Mouse (Mus musculus) MEL (cell line): ENCODE measurements around the gene Rundc3a. TPM values are rescaled to one million over a fixed set of nuclear protein-coding genes. Genes with fewer than 3 reads are reported as not detected.

ENCODE experiments used
- DNase-seq: peaks from one replicate; pipeline ENCODE4 v3.0.0; 2011; ENCODE audit warnings: low read depth, low spot score
- H3K27ac ChIP-seq: 2 replicates; pipeline ENCODE4 v1.5.1; 2012; ENCODE audit warnings: low read depth, mild to moderate bottlenecking, control low read depth, low read length, moderate library complexity; ENCODE audit not compliant: control insufficient read depth
- H3K27me3 ChIP-seq, 2 experiments: fragments of 150-350 bp in 1 of 2; sonication (generic) in 1 of 2; 2 replicates each; pipeline ENCODE4 v1.6.1; 2012; ENCODE audit warnings: low read length in 2 of 2, mild to moderate bottlenecking in 2 of 2, improper control_type of control experiment in 1 of 2, moderate library complexity in 1 of 2; ENCODE audit not compliant: insufficient read depth in 2 of 2, control insufficient read depth in 1 of 2
- H3K36me3 ChIP-seq, 2 experiments: 2 replicates each; pipeline ENCODE4 v1.6.1; 2012 to 2014; ENCODE audit warnings: low read length in 2 of 2, improper control_type of control experiment in 1 of 2, inconsistent platforms in 1 of 2, mild to moderate bottlenecking in 1 of 2; ENCODE audit not compliant: insufficient read depth in 2 of 2, control insufficient read depth in 1 of 2
- H3K4me1 ChIP-seq, 2 experiments: fragments of 150-350 bp in 1 of 2; sonication (generic) in 1 of 2; 2 replicates each; pipeline ENCODE4 v1.6.1; 2012; ENCODE audit warnings: low read length in 2 of 2, improper control_type of control experiment in 1 of 2, mild to moderate bottlenecking in 1 of 2; ENCODE audit not compliant: insufficient read depth in 2 of 2, control insufficient read depth in 1 of 2
- H3K4me3 ChIP-seq, 2 experiments: fragments of 150-350 bp in 1 of 2; sonication (generic) in 1 of 2; 2 replicates each; pipeline ENCODE4 v1.5.1; 2012; ENCODE audit warnings: low read depth in 2 of 2, low read length in 2 of 2, mild to moderate bottlenecking in 2 of 2, moderate library complexity in 2 of 2, control low read depth in 1 of 2, improper control_type of control experiment in 1 of 2; ENCODE audit not compliant: control insufficient read depth in 1 of 2, insufficient read depth in 1 of 2
- H3K79me2 ChIP-seq: 2 replicates; pipeline ENCODE4 v1.6.1; 2012; ENCODE audit warnings: mild to moderate bottlenecking, low read length, moderate library complexity; ENCODE audit not compliant: control insufficient read depth, poor library complexity, insufficient read depth
- H3K9ac ChIP-seq: 2 replicates; pipeline ENCODE4 v1.6.1; 2012; ENCODE audit warnings: low read depth, mild to moderate bottlenecking, control low read depth, low read length, moderate library complexity; ENCODE audit not compliant: control insufficient read depth, poor library complexity, severe bottlenecking
- H3K9me3 ChIP-seq: fragments of 150-350 bp; sonication (generic); replicated peaks from 2 replicates; pipeline ENCODE4 v1.6.1; 2012; ENCODE audit warnings: mild to moderate bottlenecking, low read length, improper control_type of control experiment, moderate library complexity; ENCODE audit not compliant: insufficient read depth
- CTCF ChIP-seq, 3 experiments: IDR thresholded peaks in 2 of 3; conservative IDR thresholded peaks in 1 of 3; 2 replicates each; pipeline ENCODE4 v1.5.1; 2011 to 2012; ENCODE audit warnings: low read length in 3 of 3, low read depth in 2 of 3, mild to moderate bottlenecking in 2 of 3, improper control_type of control experiment in 1 of 3, inconsistent platforms in 1 of 3, mixed read lengths in 1 of 3, moderate library complexity in 1 of 3; ENCODE audit not compliant: control insufficient read depth in 1 of 3, insufficient read depth in 1 of 3, poor library complexity in 1 of 3, severe bottlenecking in 1 of 3
- E2F4 ChIP-seq: IDR thresholded peaks from 2 replicates; pipeline ENCODE4 v1.6.1; 2011; ENCODE audit warnings: low read depth, low read length, improper control_type of control experiment, borderline replicate concordance
- ELF1 ChIP-seq: IDR thresholded peaks from 2 replicates; pipeline ENCODE4 v1.6.1; 2014; ENCODE audit warnings: low read depth, mild to moderate bottlenecking, inconsistent platforms, low read length, improper control_type of control experiment, moderate library complexity
- EP300 ChIP-seq, 2 experiments: IDR thresholded peaks; 2 replicates each; pipeline ENCODE4 v1.6.1; 2011; ENCODE audit warnings: improper control_type of control experiment in 2 of 2, low read length in 2 of 2, low read depth in 1 of 2, mild to moderate bottlenecking in 1 of 2
- GABPA ChIP-seq: IDR thresholded peaks from 2 replicates; pipeline ENCODE4 v1.6.1; 2012; ENCODE audit warnings: low read depth, mild to moderate bottlenecking, inconsistent platforms, low read length, improper control_type of control experiment, moderate library complexity
- KAT2A ChIP-seq: conservative IDR thresholded peaks from 2 replicates; pipeline ENCODE4 v1.6.1; 2012; ENCODE audit warnings: low read depth, low read length, improper control_type of control experiment, inconsistent platforms
- MAFK ChIP-seq: IDR thresholded peaks from 2 replicates; pipeline ENCODE4 v1.6.1; 2011; ENCODE audit warnings: low read depth, mild to moderate bottlenecking, low read length, improper control_type of control experiment, borderline replicate concordance
- MAX ChIP-seq: IDR thresholded peaks from 2 replicates; pipeline ENCODE4 v1.6.1; 2011; ENCODE audit warnings: low read length, improper control_type of control experiment
- MAZ ChIP-seq: IDR thresholded peaks from 2 replicates; pipeline ENCODE4 v1.6.1; 2012; ENCODE audit warnings: low read depth, mild to moderate bottlenecking, inconsistent platforms, low read length, improper control_type of control experiment
- MXI1 ChIP-seq: IDR thresholded peaks from 2 replicates; pipeline ENCODE4 v1.6.1; 2011; ENCODE audit warnings: mild to moderate bottlenecking, low read depth, low read length, improper control_type of control experiment
- NELFE ChIP-seq: IDR thresholded peaks from 2 replicates; pipeline ENCODE4 v1.6.1; 2011; ENCODE audit warnings: low read depth, low read length, improper control_type of control experiment
- POLR2A ChIP-seq, 2 experiments: IDR thresholded peaks; 2 replicates each; pipeline ENCODE4 v1.6.1; 2011 to 2012; ENCODE audit warnings: low read length in 2 of 2, mild to moderate bottlenecking in 2 of 2, control low read depth in 1 of 2, improper control_type of control experiment in 1 of 2, low read depth in 1 of 2, moderate library complexity in 1 of 2; ENCODE audit not compliant: control insufficient read depth in 1 of 2, insufficient read depth in 1 of 2, poor library complexity in 1 of 2
- POLR2AphosphoS2 ChIP-seq: IDR thresholded peaks from 2 replicates; pipeline ENCODE4 v1.6.1; 2011; ENCODE audit warnings: low read length, improper control_type of control experiment
- POLR2AphosphoS5 ChIP-seq: IDR thresholded peaks from 2 replicates; pipeline ENCODE4 v1.6.1; 2012; ENCODE audit warnings: low read depth, borderline replicate concordance, mild to moderate bottlenecking, inconsistent platforms, low read length, moderate library complexity, mixed read lengths
- RCOR1 ChIP-seq: IDR thresholded peaks from 2 replicates; pipeline ENCODE4 v1.6.1; 2012; ENCODE audit warnings: low read depth, mild to moderate bottlenecking, inconsistent platforms, low read length, improper control_type of control experiment
- SIN3A ChIP-seq: IDR thresholded peaks from 2 replicates; pipeline ENCODE4 v1.6.1; 2012; ENCODE audit warnings: low read length, improper control_type of control experiment, inconsistent platforms
- SMC3 ChIP-seq: IDR thresholded peaks from 2 replicates; pipeline ENCODE4 v1.6.1; 2011; ENCODE audit warnings: low read depth, low read length, improper control_type of control experiment
- TBP ChIP-seq: IDR thresholded peaks from 2 replicates; pipeline ENCODE4 v1.8.0; 2011; ENCODE audit warnings: low read depth, low read length, improper control_type of control experiment
- USF1 ChIP-seq: IDR thresholded peaks from 2 replicates; pipeline ENCODE4 v1.6.1; 2014; ENCODE audit warnings: low read depth, mild to moderate bottlenecking, inconsistent platforms, low read length, improper control_type of control experiment, moderate library complexity
- USF2 ChIP-seq, 2 experiments: IDR thresholded peaks; 2 replicates each; pipeline ENCODE4 v1.6.1; 2011 to 2012; ENCODE audit warnings: improper control_type of control experiment in 2 of 2, low read length in 2 of 2, borderline replicate concordance in 1 of 2, inconsistent platforms in 1 of 2, low read depth in 1 of 2, mild to moderate bottlenecking in 1 of 2; ENCODE audit not compliant: insufficient read depth in 1 of 2
- polyA plus RNA-seq, 2 experiments: library from polyadenylated mRNA; stranded (reverse) in 1 of 2; unstranded in 1 of 2; fragments of >175 nt in 1 of 2; fragments of >200 nt in 1 of 2; gene quantifications; 2 replicates each; pipeline versions ENCODE4 v1.2.1 to v1.2.4; 2012; ENCODE audit warnings: low replicate concordance in 2 of 2, low read depth in 1 of 2; ENCODE audit not compliant: insufficient read length in 2 of 2, insufficient read depth in 1 of 2, missing spikeins in 1 of 2
- total RNA-seq: library from RNA; depleted of rRNA; stranded (reverse); fragments of 300-350 nt; gene quantifications from 2 replicates; pipeline ENCODE4 v1.2.3, GENCODE M21; 2012

The Rundc3a gene
- total and polyA plus RNA-seq, 3 experiments = 0.39 to 2.1 TPM; not detected in 1

- DNase-seq = no peak
- Histone ChIP-seq H3K4me3 (no peak overlapping the region), H3K4me1 (no peaks in the 10 kb centered on the region), H3K27ac (no peak overlapping the region), H3K9ac (no peak overlapping the region), H3K9me3 (no peaks in the 10 kb centered on the region), H3K36me3 (no peaks in the 10 kb centered on the region), H3K79me2 (no peaks in the 10 kb centered on the region), H3K27me3 (peaks cover 1 to 20% of the 10 kb centered on the region in 2 experiments; a peak in 3 of 4 replicates)
- TF ChIP-seq MXI1 (no peak), EP300 (IDR thresholded peaks at IDR 0.05; ENCODE audit: low read depth in 1 of 2, low read length in 2 of 2) (no peak), CTCF (IDR thresholded peaks at IDR 0.05 in 2 of 3, conservative IDR thresholded peaks at IDR 0.05 in 1 of 3; ENCODE audit: control insufficient read depth in 1 of 3, insufficient read depth in 1 of 3, low read depth in 2 of 3, low read length in 3 of 3, poor library complexity in 1 of 3, severe bottlenecking in 1 of 3) (no peak), POLR2AphosphoS5 (no peak), USF1 (no peak), TBP (no peak), ELF1 (no peak), MAX (no peak), NELFE (no peak)
Measured at GRCm38 (mm10) chr11:102369263-102369662, 23.9 kb upstream of the Rundc3a start.

DNA sequence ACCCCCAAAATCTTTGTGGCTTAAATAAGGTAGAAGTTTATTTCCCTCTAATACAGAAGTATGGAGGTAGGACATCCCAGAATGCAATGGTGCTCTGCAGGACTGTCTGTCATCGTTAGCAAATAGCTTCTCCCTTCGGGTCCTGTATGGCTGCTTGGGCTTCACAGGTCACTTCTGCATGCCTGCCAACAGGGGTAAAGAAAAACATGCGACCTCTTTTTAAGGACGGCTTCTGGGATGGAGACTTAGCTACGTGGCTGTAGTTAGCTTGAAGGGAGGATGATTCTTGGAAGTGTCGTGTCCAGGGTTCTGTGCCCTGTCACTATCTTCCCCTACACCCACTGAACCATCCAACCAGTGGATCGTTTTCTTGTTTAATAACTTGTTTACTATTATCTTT, 22.9 kb upstream of the Rundc3a start:
- peaks cover 0 to 1% of the 10 kb centered on the region in 2 experiments; a peak in 2 of 4 replicates for H3K36me3 ChIP-seq
- peaks cover 0 to 5% of the 10 kb centered on the region in 2 experiments; a peak in 2 of 4 replicates for H3K4me1 ChIP-seq
- TF ChIP-seq POLR2AphosphoS2 (no peak), GABPA (no peak), SIN3A (no peak), MAZ (no peak)
- TF ChIP-seq, all 39 proteins: peak for 0
- H3K27me3 ChIP-seq = peaks cover 1 to 18% of the 10 kb centered on the region in 2 experiments; a peak in 3 of 4 replicates
- H3K9ac ChIP-seq = no peak overlapping the region
- H3K79me2 ChIP-seq = no peaks in the 10 kb centered on the region
- no peak overlapping the region for H3K4me3 ChIP-seq
- H3K9me3 ChIP-seq = no peaks in the 10 kb centered on the region
- no peak overlapping the region for H3K27ac ChIP-seq
- DNase-seq = no peak

DNA sequence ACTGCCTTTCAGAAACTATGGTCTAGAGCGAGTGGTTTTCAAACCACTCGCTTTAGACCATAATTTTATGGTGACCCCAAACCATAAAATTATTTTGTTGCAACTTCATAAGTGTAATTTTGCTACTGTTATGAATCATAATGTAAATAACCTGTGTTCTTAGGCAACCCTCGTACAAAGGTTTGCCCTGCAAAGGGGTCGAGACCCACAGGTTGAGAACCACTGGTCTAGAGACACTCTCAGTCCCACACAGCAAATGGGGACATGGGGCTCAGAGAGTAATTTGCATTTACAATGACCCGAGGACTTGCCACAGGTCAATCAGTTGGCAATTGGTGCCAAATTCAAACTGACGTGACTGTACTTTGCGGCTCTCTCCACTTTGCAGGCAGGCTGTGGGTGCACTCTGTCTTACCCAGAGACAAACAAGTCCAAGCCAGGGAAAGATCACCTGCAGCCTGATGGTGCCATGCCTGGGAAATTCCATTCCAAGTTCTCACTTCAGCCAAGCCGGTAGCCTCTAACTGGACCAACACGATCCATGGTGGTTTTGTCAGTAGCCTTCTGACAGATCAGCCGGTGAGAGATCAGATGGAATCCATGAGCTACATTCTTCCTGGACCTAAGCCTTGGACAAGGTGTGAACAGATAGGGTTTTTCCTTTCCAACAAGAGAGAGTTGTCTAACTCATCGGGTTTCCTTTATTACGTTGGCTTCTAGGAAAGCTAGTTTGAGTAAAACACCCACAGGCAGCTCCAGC, 21.1 kb upstream of the Rundc3a start:
- peaks cover 1 to 13% of the 10 kb centered on the region in 2 experiments; a peak in 3 of 4 replicates for H3K27me3 ChIP-seq
- no peak overlapping the region for H3K9ac ChIP-seq
- TF ChIP-seq USF2 (IDR thresholded peaks at IDR 0.05; ENCODE audit: borderline replicate concordance in 1 of 2, insufficient read depth in 1 of 2, low read depth in 1 of 2, low read length in 2 of 2) (no peak), E2F4 (no peak), POLR2A (IDR thresholded peaks at IDR 0.05; ENCODE audit: control insufficient read depth in 1 of 2, insufficient read depth in 1 of 2, low read depth in 1 of 2, low read length in 2 of 2, poor library complexity in 1 of 2) (no peak), CTCF (IDR thresholded peaks at IDR 0.05 in 2 of 3, conservative IDR thresholded peaks at IDR 0.05 in 1 of 3; ENCODE audit: control insufficient read depth in 1 of 3, insufficient read depth in 1 of 3, low read depth in 2 of 3, low read length in 3 of 3, poor library complexity in 1 of 3, severe bottlenecking in 1 of 3) (no peak), MAFK (no peak), MAZ (no peak), USF1 (no peak), GABPA (no peak), KAT2A (no peak), RCOR1 (no peak), SMC3 (no peak)
- TF ChIP-seq, all 39 proteins: peak for 0
- no peaks in the 10 kb centered on the region for H3K9me3 ChIP-seq
- no peak for DNase-seq
- H3K4me1 ChIP-seq = peaks cover 0 to 9% of the 10 kb centered on the region in 2 experiments; a peak in 2 of 4 replicates
- peaks cover 0 to 2% of the 10 kb centered on the region in 2 experiments; a peak in 2 of 4 replicates for H3K36me3 ChIP-seq
- H3K4me3 ChIP-seq = no peak overlapping the region
- H3K79me2 ChIP-seq = no peaks in the 10 kb centered on the region
- H3K27ac ChIP-seq = no peak overlapping the region
